In genomic region chr12:108832851-108833250, GRCm38 (mm10) we compare ENCODE assay signal across 13 mouse cellular contexts. TPM values are rescaled to one million over a fixed set of nuclear protein-coding genes. Genes with fewer than 3 reads are reported as not detected.
DNase-seq lines count a peak whose midpoint lies in the region; ATAC-seq and TF ChIP-seq lines count a peak whose summit lies in the region.
"Had no signal": no experiment of that assay in that cellular context is flagged by ENCODE, and none has a peak within 500 bp of the region (broad histone marks: within the 10 kb centered on the region; RNA-seq: fewer than 3 reads in every experiment).

No protein-coding gene starts in this region.

- intact Hi-C loops in left cerebral cortex, postnatal 4 days (cut with DNase I) = no loop called here
- intact Hi-C loops in left cerebral cortex, postnatal 14 days (cut with DNase I) = no loop called here

- peak overlapping the region; percentile 87 for H3K4me3 ChIP-seq in cerebellum, adult 2 months (replicated peaks; ENCODE audit: insufficient read depth, low read depth, low read length)
- H3K4me3 ChIP-seq: heart, embryonic 13.5 days; midbrain, embryonic 15.5 days had no signal

- H3K27ac ChIP-seq in cerebellum, adult 2 months (ENCODE audit: insufficient read depth, low read length) = peak overlapping the region; percentile 93
- H3K27ac ChIP-seq: heart, embryonic 13.5 days; liver, embryonic 14.5 days; midbrain, embryonic 15.5 days had no signal

- no peak for TF ChIP-seq CTCF in cerebellum, adult 2 months (IDR thresholded peaks at IDR 0.05; ENCODE audit: borderline replicate concordance, insufficient read depth, low read depth, low read length)

- peak; percentile 34; the same call in 1 of the 2 replicates for TF ChIP-seq POLR2A in cerebellum, adult 2 months (IDR thresholded peaks at IDR 0.05; ENCODE audit: borderline replicate concordance, insufficient read depth, low read length)

- 0 out of 2 replicates have a peak, but pooled peaks have one; percentile 12 for ATAC-seq in cerebellum, adult (ENCODE audit: insufficient number of reproducible peaks, low FRiP score, low TSS enrichment)
- ATAC-seq: midbrain, embryonic 15.5 days had no signal

- no peaks in the 10 kb centered on the region for H3K27me3 ChIP-seq in cerebellum, adult 2 months (ENCODE audit: control insufficient read depth, insufficient read depth, low read length)
- H3K27me3 ChIP-seq: heart, embryonic 13.5 days; midbrain, embryonic 15.5 days; Patski had no signal

- DNase-seq in cerebellum, postnatal 4 days (ENCODE audit: low spot score in 2 of 2) = no peak
- peak; percentile 33 for DNase-seq in left cerebral cortex, postnatal 4 days
- DNase-seq in left cerebral cortex, postnatal 14 days (ENCODE audit: low spot score in 2 of 2) = no peak
- DNase-seq in cerebellum, adult 2 months = peak; percentile 84 to 88
- peak; percentile 50 to 57 for DNase-seq in kidney, postnatal 25 days
- DNase-seq in urinary bladder, postnatal 4 days (ENCODE audit: low spot score in 2 of 2) = no peak
- no peak for DNase-seq in frontal cortex, postnatal 25 days (ENCODE audit: low spot score in 2 of 2)
- DNase-seq: thymus, postnatal 4 days had no signal

- H3K4me1 ChIP-seq in cerebellum, adult 2 months (ENCODE audit: control insufficient read depth, insufficient read depth, low read length) = peaks cover 42% of the 10 kb centered on the region

- WGBS in cerebellum, adult 2 months = 13% methylated on average over 8 of the region's 8 CpGs

RNA-seq across cellular contexts. Expression of gene Slc25a29, which starts 2.8 kb away (rescaled TPM):
- total RNA-seq in left cerebral cortex, postnatal 4 days (2021) = 10 to 100 TPM; 15.8 to 17.5 TPM
- 10 to 100 TPM; 14.7 to 15.8 TPM for total RNA-seq in left cerebral cortex, postnatal 14 days (2021)
- 42.4 and 43.4 TPM in 2 replicates for polyA plus RNA-seq in cerebellum, adult 2 months (2012; rRNA removed)

RNA-seq across cellular contexts. Expression of gene Slc25a47, which starts 3.0 kb away (rescaled TPM):
- total RNA-seq in left cerebral cortex, postnatal 4 days (2021) = 10 to 100 TPM; 12.4 to 13.3 TPM
- total RNA-seq in left cerebral cortex, postnatal 14 days (2021) = 1 to 10 TPM; 7.3 to 8.3 TPM
- polyA plus RNA-seq in cerebellum, adult 2 months (2012; rRNA removed) = 9.8 and 12.5 TPM in 2 replicates

RNA-seq across cellular contexts. Expression of gene Yy1, which starts 40.1 kb away (rescaled TPM):
- total RNA-seq in left cerebral cortex, postnatal 4 days (2021) = 10 to 100 TPM; 53.1 to 55.5 TPM
- 10 to 100 TPM; 46.3 to 47.9 TPM for total RNA-seq in left cerebral cortex, postnatal 14 days (2021)
- 23.9 and 26.3 TPM in 2 replicates for polyA plus RNA-seq in cerebellum, adult 2 months (2012; rRNA removed)

Comparison
In these comparisons a context has a peak if more than half of its experiments do, and no peak if none do; other contexts are left out.
1. DNase-seq: peak in left cerebral cortex, postnatal 4 days (single experiment), cerebellum, adult 2 months (2 of 2) and kidney, postnatal 25 days (2 of 2); none in cerebellum, postnatal 4 days (0 of 2), left cerebral cortex, postnatal 14 days (0 of 2), urinary bladder, postnatal 4 days (0 of 2) and frontal cortex, postnatal 25 days (0 of 2).